Mouse (Mus musculus): ENCODE measurements at regions not wholly inside any gene's neighbourhood (a gene's known extent, or its start where the extent isn't known, plus 50 kb on each side); places are given as distances from the start of the nearest gene placed in this dataset.
"Not testable (repeated sequence)": the region's sequence is repeated elsewhere in the genome, so short reads cannot be mapped to it uniquely, and the experiment has no call there.

DNA sequence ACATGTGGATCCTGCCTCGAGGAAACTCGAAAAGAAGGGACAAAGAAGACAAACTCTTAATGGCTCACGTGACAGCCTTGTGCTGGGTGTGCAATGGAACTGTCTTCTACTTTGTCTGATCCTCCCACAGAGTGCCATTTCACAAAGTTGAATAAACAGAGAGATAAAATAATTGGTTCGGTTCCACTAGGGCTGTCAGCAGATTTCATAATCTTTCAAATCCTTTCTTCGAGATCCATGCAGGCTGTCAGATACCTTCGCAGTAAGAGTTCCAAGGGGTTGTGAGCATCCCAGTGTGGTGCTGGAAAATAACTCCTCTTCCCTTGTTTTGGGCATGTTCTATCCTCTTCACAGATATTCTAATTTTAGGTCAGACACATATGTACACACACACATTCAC, 532.1 kb downstream of the Ets1 start:
- Histone ChIP-seq H3K36me3 (ENCODE audit: control insufficient read depth, insufficient read depth, low read length) (no peaks in the 10 kb centered on the region), H3K9me3 (ENCODE audit: control insufficient read depth, low read length) (no peaks in the 10 kb centered on the region), H3K4me3 (replicated peaks; ENCODE audit: low read length) (no peak overlapping the region), H3K9ac (ENCODE audit: low read depth, low read length, severe bottlenecking) (no peak overlapping the region), H3K4me2 (replicated peaks; ENCODE audit: low read depth, low read length, severe bottlenecking) (no peak overlapping the region), H3K4me1 (ENCODE audit: control insufficient read depth, insufficient read depth, low read length) (no peaks in the 10 kb centered on the region), H3K27ac (replicated peaks; ENCODE audit: low read depth, low read length) (no peak overlapping the region), H3K27me3 (ENCODE audit: control insufficient read depth, insufficient read depth, low read length) (no peaks in the 10 kb centered on the region)
- no peak for TF ChIP-seq POLR2A (IDR thresholded peaks at IDR 0.05; ENCODE audit: borderline replicate concordance, extremely low read depth, insufficient read depth, insufficient read length)
- ATAC-seq (ENCODE audit: low FRiP score, low read depth) (no peak), DNase-seq (ENCODE audit: low spot score) (no peak)
- 88% methylated on average over 6 of the region's 6 CpGs for WGBS

DNA sequence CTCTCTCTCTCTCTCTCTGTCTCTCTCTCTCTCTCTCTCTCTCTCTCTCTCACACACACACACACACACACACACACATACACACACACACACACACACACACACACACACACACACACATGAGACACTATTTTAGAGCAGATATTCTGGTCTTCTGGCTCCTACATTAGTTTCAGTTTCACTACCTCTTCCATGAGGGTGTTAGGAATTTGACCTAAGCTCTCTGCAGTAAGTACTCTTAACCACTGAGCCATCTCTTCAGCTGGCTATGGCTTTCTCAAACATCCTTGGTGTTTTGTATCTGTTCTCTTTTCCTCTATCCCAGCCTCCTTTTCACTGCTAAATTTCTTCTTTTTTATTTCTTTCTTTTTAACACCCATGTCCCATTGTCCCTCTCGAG, 533.1 kb downstream of the Ets1 start:
- DNase-seq (ENCODE audit: low spot score); H3K9ac ChIP-seq (ENCODE audit: low read depth, low read length, severe bottlenecking); H3K27me3 ChIP-seq (ENCODE audit: control insufficient read depth, insufficient read depth, low read length); ATAC-seq (ENCODE audit: low FRiP score, low read depth); H3K4me1 ChIP-seq (ENCODE audit: control insufficient read depth, insufficient read depth, low read length); H3K9me3 ChIP-seq (ENCODE audit: control insufficient read depth, low read length); H3K27ac ChIP-seq (replicated peaks; ENCODE audit: low read depth, low read length); H3K36me3 ChIP-seq (ENCODE audit: control insufficient read depth, insufficient read depth, low read length); H3K4me3 ChIP-seq (replicated peaks; ENCODE audit: low read length); H3K4me2 ChIP-seq (replicated peaks; ENCODE audit: low read depth, low read length, severe bottlenecking): not testable (repeated sequence)
- WGBS = 86% methylated on average over 1 of the region's 1 CpGs

DNA sequence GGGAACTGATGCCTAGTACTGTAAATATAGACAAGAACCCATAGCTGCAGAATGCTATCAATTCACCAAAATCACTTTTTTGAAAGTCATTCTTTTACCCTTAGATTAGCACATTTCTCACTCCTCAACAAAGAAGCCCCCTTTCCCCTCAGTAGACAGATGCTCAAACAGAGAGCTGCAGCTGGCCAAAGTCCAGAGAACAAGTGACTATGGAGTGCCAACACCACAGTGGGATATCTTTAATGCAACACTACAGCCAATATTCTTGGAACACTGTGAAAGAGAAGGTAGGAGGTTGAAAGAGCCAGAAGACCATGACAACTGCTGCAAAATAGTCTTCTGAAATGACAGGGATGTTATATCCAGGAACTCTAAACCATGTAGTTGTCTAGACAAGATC, 544.0 kb downstream of the Ets1 start:
- ATAC-seq (ENCODE audit: low FRiP score, low read depth) (no peak), DNase-seq (ENCODE audit: low spot score) (no peak)
- H3K4me1 ChIP-seq (ENCODE audit: control insufficient read depth, insufficient read depth, low read length) = no peaks in the 10 kb centered on the region
- no peak overlapping the region for H3K4me3 ChIP-seq (replicated peaks; ENCODE audit: low read length)
- no peaks in the 10 kb centered on the region for H3K36me3 ChIP-seq (ENCODE audit: control insufficient read depth, insufficient read depth, low read length)
- H3K27ac ChIP-seq (replicated peaks; ENCODE audit: low read depth, low read length) = no peak overlapping the region
- H3K9me3 ChIP-seq (ENCODE audit: control insufficient read depth, low read length) = no peaks in the 10 kb centered on the region
- no peak for TF ChIP-seq POLR2A (IDR thresholded peaks at IDR 0.05; ENCODE audit: borderline replicate concordance, extremely low read depth, insufficient read depth, insufficient read length)
- H3K27me3 ChIP-seq (ENCODE audit: control insufficient read depth, insufficient read depth, low read length) = no peaks in the 10 kb centered on the region
- no peak overlapping the region for H3K4me2 ChIP-seq (replicated peaks; ENCODE audit: low read depth, low read length, severe bottlenecking)
- no peak overlapping the region for H3K9ac ChIP-seq (ENCODE audit: low read depth, low read length, severe bottlenecking)

DNA sequence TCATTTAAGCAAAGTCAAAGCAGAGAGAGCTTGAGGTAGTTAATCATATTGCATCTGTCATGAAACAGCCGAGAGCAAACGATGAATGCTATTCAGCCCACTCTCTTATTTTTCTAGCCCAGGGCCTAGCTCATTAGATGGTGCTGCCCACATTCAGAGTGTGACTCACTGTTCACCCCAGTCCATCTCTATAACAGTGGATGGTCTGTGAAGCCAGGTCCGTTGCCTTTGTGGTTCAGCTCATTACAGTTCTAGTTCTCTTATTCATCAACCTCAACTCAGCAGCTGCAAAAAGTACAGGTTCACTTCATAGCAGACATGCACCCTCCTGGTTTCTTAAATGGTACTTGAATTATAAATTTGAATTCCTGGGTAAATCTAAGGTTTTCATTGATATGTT, 551.2 kb downstream of the Ets1 start:
- TF ChIP-seq POLR2A (IDR thresholded peaks at IDR 0.05; ENCODE audit: borderline replicate concordance, extremely low read depth, insufficient read depth, insufficient read length) = no peak
- H3K4me2 ChIP-seq (replicated peaks; ENCODE audit: low read depth, low read length, severe bottlenecking) = no peak overlapping the region
- no peak overlapping the region for H3K9ac ChIP-seq (ENCODE audit: low read depth, low read length, severe bottlenecking)
- no peaks in the 10 kb centered on the region for H3K9me3 ChIP-seq (ENCODE audit: control insufficient read depth, low read length)
- ATAC-seq (ENCODE audit: low FRiP score, low read depth) = no peak
- DNase-seq (ENCODE audit: low spot score) = no peak
- H3K36me3 ChIP-seq (ENCODE audit: control insufficient read depth, insufficient read depth, low read length) = no peaks in the 10 kb centered on the region
- no peaks in the 10 kb centered on the region for H3K4me1 ChIP-seq (ENCODE audit: control insufficient read depth, insufficient read depth, low read length)
- no peak overlapping the region for H3K27ac ChIP-seq (replicated peaks; ENCODE audit: low read depth, low read length)
- no peaks in the 10 kb centered on the region for H3K27me3 ChIP-seq (ENCODE audit: control insufficient read depth, insufficient read depth, low read length)
- no peak overlapping the region for H3K4me3 ChIP-seq (replicated peaks; ENCODE audit: low read length)
- 76% methylated on average over 3 of the region's 3 CpGs for WGBS

DNA sequence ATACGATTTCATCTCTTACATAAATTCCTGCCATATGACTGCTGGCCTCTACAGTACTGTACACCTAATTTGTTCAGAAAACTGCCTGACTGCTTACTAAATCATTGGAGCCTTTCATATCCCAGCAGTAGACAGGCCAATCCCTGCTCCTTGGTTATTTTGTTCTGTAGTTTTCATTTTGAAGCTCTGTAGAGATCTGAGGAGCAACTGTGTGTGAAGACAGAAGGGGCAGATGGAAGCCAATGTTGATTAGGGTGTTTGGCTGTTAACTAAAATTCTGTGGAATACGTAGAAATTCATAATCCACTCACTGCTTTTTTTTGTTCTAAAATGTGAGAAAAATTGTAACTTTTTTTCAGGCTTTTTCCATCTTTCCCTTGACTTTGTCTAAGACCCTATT, 573.1 kb downstream of the Ets1 start:
- H3K27ac ChIP-seq (replicated peaks; ENCODE audit: low read depth, low read length) = no peak overlapping the region
- DNase-seq (ENCODE audit: low spot score) = no peak
- H3K4me3 ChIP-seq (replicated peaks; ENCODE audit: low read length) = no peak overlapping the region
- ATAC-seq (ENCODE audit: low FRiP score, low read depth) = no peak
- no peak overlapping the region for H3K4me2 ChIP-seq (replicated peaks; ENCODE audit: low read depth, low read length, severe bottlenecking)
- no peaks in the 10 kb centered on the region for H3K9me3 ChIP-seq (ENCODE audit: control insufficient read depth, low read length)
- no peaks in the 10 kb centered on the region for H3K4me1 ChIP-seq (ENCODE audit: control insufficient read depth, insufficient read depth, low read length)
- no peak overlapping the region for H3K9ac ChIP-seq (ENCODE audit: low read depth, low read length, severe bottlenecking)
- H3K27me3 ChIP-seq (ENCODE audit: control insufficient read depth, insufficient read depth, low read length) = no peaks in the 10 kb centered on the region
- H3K36me3 ChIP-seq (ENCODE audit: control insufficient read depth, insufficient read depth, low read length) = no peaks in the 10 kb centered on the region
- TF ChIP-seq POLR2A (IDR thresholded peaks at IDR 0.05; ENCODE audit: borderline replicate concordance, extremely low read depth, insufficient read depth, insufficient read length) = no peak
- 69% methylated on average over 2 of the region's 2 CpGs for WGBS

DNA sequence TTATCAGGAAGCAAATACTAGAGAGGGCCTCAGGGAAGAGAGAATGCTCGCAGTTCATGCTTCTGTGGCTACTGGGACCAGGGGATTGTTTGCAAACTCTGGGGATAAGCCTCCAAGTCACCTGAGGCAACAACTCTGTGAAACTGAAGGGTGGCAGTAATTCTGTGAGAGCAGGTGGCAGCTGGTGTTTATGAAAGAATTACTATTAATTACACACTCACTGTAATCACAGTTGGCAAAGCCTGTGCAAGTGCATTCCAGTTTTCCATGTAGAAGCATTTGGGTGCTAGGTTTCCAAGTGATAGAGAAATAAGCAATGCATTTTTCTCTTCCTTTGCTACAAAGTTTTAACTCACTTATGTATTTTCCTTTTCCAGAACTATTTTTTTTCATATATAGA, 578.5 kb downstream of the Ets1 start:
- no peaks in the 10 kb centered on the region for H3K36me3 ChIP-seq (ENCODE audit: control insufficient read depth, insufficient read depth, low read length)
- 60% methylated on average over 1 of the region's 1 CpGs for whole genome bisulfite sequencing
- no peak for TF ChIP-seq POLR2A (IDR thresholded peaks at IDR 0.05; ENCODE audit: borderline replicate concordance, extremely low read depth, insufficient read depth, insufficient read length)
- H3K9me3 ChIP-seq (ENCODE audit: control insufficient read depth, low read length) = no peaks in the 10 kb centered on the region
- no peak overlapping the region for H3K27ac ChIP-seq (replicated peaks; ENCODE audit: low read depth, low read length)
- no peaks in the 10 kb centered on the region for H3K4me1 ChIP-seq (ENCODE audit: control insufficient read depth, insufficient read depth, low read length)
- no peak for ATAC-seq (ENCODE audit: low FRiP score, low read depth)
- no peaks in the 10 kb centered on the region for H3K27me3 ChIP-seq (ENCODE audit: control insufficient read depth, insufficient read depth, low read length)
- H3K9ac ChIP-seq (ENCODE audit: low read depth, low read length, severe bottlenecking) = no peak overlapping the region
- no peak overlapping the region for H3K4me2 ChIP-seq (replicated peaks; ENCODE audit: low read depth, low read length, severe bottlenecking)
- H3K4me3 ChIP-seq (replicated peaks; ENCODE audit: low read length) = no peak overlapping the region
- DNase-seq (ENCODE audit: low spot score) = no peak

All from limb, embryonic 14.5 days (tissue).